Mouse (Mus musculus) cerebellum, adult 2 months (tissue): ENCODE measurements at regions not wholly inside any gene's neighbourhood (a gene's known extent, or its start where the extent isn't known, plus 50 kb on each side); places are given as distances from the start of the nearest gene placed in this dataset.

Experiments
- CTCF ChIP-seq: fragments of 200-500 bp; IDR thresholded peaks from 2 replicates; pipeline ENCODE4 v1.5.1; 2011; ENCODE audit warnings: low read depth, mild to moderate bottlenecking, control low read depth, low read length, moderate library complexity, borderline replicate concordance; ENCODE audit not compliant: insufficient read depth
- POLR2A ChIP-seq: fragments of 200-500 bp; IDR thresholded peaks from 2 replicates; pipeline ENCODE4 v1.6.1; 2011; ENCODE audit warnings: low read length, control low read depth, borderline replicate concordance; ENCODE audit not compliant: insufficient read depth

GRCm38 (mm10) chr15:12066176-12066856 is 51.3 kb upstream of the Zfr start:
- no peak for TF ChIP-seq POLR2A
- TF ChIP-seq CTCF = no peak
